Mouse (Mus musculus) adrenal gland, adult 2 months (tissue): ENCODE data around the gene Farsa. TPM values are rescaled to one million over a fixed set of nuclear protein-coding genes. Genes with fewer than 3 reads are reported as not detected.
"Not testable (repeated sequence)": the region's sequence is repeated elsewhere in the genome, so short reads cannot be mapped to it uniquely, and the experiment has no call there.

Experiments used
- DNase-seq: peaks from one replicate; pipeline ENCODE4 v3.0.0; 2021
- polyA plus RNA-seq: library from polyadenylated mRNA; depleted of rRNA; stranded (reverse); fragments of >200 nt; gene quantifications from 2 replicates; pipeline ENCODE4 v1.2.3, GENCODE M21; 2012
- total RNA-seq, 2 experiments: library from RNA; stranded (reverse); gene quantifications; 2 replicates each; pipeline ENCODE4 v1.2.3; 2021

Farsa gene
- total and polyA plus RNA-seq, 3 experiments: 51.4 to 69.3 (median 61.6) TPM

GRCm38 (mm10) chr8:84873016-84873415 lies 16.2 kb downstream of the Farsa start:
- DNase-seq: no peak

- DNase-seq: no peak
Observed at GRCm38 (mm10) chr8:84874339-84874738, 17.6 kb downstream of the Farsa start.

GRCm38 (mm10) chr8:84877297-84878035 lies 20.7 kb downstream of the Farsa start:
- DNase-seq: no peak

GRCm38 (mm10) chr8:84878915-84879314 lies 22.1 kb downstream of the Farsa start:
- no peak for DNase-seq

GRCm38 (mm10) chr8:84884728-84885127 lies 27.9 kb downstream of the Farsa start:
- no peak for DNase-seq

- DNase-seq: no peak
Observed at GRCm38 (mm10) chr8:84888280-84888679, 31.5 kb downstream of the Farsa start.

- DNase-seq: no peak
Observed at GRCm38 (mm10) chr8:84889141-84889540, 32.4 kb downstream of the Farsa start.

GRCm38 (mm10) chr8:84892993-84893708 lies 36.4 kb downstream of the Farsa start:
- DNase-seq: no peak

- DNase-seq: peak; percentile 97
Observed at GRCm38 (mm10) chr8:84893709-84894134, 36.9 kb downstream of the Farsa start, which contains the start of gene Gcdh. Gene Gcdh (minus strand): TSS chr8:84893921.

- DNase-seq: no peak
Observed at GRCm38 (mm10) chr8:84895963-84896362, 39.2 kb downstream of the Farsa start.

- no peak for DNase-seq
Observed at GRCm38 (mm10) chr8:84901071-84901470, 44.3 kb downstream of the Farsa start.

- DNase-seq: no peak
Observed at GRCm38 (mm10) chr8:84901752-84902151, 45.0 kb downstream of the Farsa start, which contains the start of gene Klf1. Gene Klf1 (plus strand): TSS chr8:84901928.

- DNase-seq: no peak
Observed at GRCm38 (mm10) chr8:84902367-84902919, 45.7 kb downstream of the Farsa start.

GRCm38 (mm10) chr8:84902920-84903661 lies 46.3 kb downstream of the Farsa start:
- peak; percentile 94 for DNase-seq

- no peak for DNase-seq
Observed at GRCm38 (mm10) chr8:84904351-84904750, 47.6 kb downstream of the Farsa start.

- no peak for DNase-seq
Observed at GRCm38 (mm10) chr8:84907037-84907436, 50.2 kb downstream of the Farsa start.

GRCm38 (mm10) chr8:84907493-84907892 lies 50.7 kb downstream of the Farsa start:
- no peak for DNase-seq

GRCm38 (mm10) chr8:84907979-84908378 lies 51.2 kb downstream of the Farsa start:
- DNase-seq: not testable (repeated sequence)

GRCm38 (mm10) chr8:84908421-84909161 lies 51.8 kb downstream of the Farsa start, which contains the start of gene Dnase2a:
Gene Dnase2a (plus strand): TSS chr8:84908560.
- DNase-seq: peak; percentile 97

- DNase-seq: no peak
Observed at GRCm38 (mm10) chr8:84909162-84909767, 52.5 kb downstream of the Farsa start.

- DNase-seq: no peak
Observed at GRCm38 (mm10) chr8:84909949-84910348, 53.2 kb downstream of the Farsa start.
